Mouse (Mus musculus) ES-Bruce4 (cell line): ENCODE measurements around the gene Hoxc8.

Experiments
- CTCF ChIP-seq: IDR thresholded peaks from one replicate; pipeline ENCODE4 v1.8.1; 2011; ENCODE audit warnings: low read depth, low read length
- EP300 ChIP-seq: IDR thresholded peaks from 2 replicates; pipeline ENCODE4 v1.6.1; 2011; ENCODE audit warnings: low read depth, low read length; ENCODE audit not compliant: insufficient read depth

GRCm38 (mm10) chr15:103001370-103001769, 11.0 kb downstream of the Hoxc8 start:
- TF ChIP-seq EP300 (no peak), CTCF (no peak)
